Mouse (Mus musculus) liver, postnatal 0 days (tissue): ENCODE measurements at regions not wholly inside any gene's neighbourhood (a gene's known extent, or its start where the extent isn't known, plus 50 kb on each side); places are given as distances from the start of the nearest gene placed in this dataset.

Experiments
- ATAC-seq: fragments of 200-750 bp; cut with Nextera tagmentation; 2 replicates; pipeline ENCODE4 v1.8.0; 2017; ENCODE audit warnings: mild to moderate bottlenecking, moderate library complexity
- DNase-seq: peaks from one replicate; pipeline ENCODE4 v3.0.0-alpha.2; 2016
- H3K27ac ChIP-seq: fragments of 300-500 bp; sonication (generic); 2 replicates; pipeline ENCODE4 v1.5.1; 2014; ENCODE audit warnings: antibody characterized with exemption, moderate library complexity, mild to moderate bottlenecking, low read depth
- H3K27me3 ChIP-seq: fragments of 300-500 bp; sonication (generic); 2 replicates; pipeline ENCODE4 v1.6.1; 2014; ENCODE audit warnings: low read length, control low read depth, mixed read lengths; ENCODE audit not compliant: insufficient read depth
- H3K36me3 ChIP-seq: fragments of 300-500 bp; sonication (generic); replicated peaks from 2 replicates; pipeline ENCODE4 v1.6.1; 2014; ENCODE audit warnings: mild to moderate bottlenecking, control low read depth, low read length, moderate library complexity, mixed read lengths; ENCODE audit not compliant: insufficient read depth
- H3K4me1 ChIP-seq: fragments of 300-500 bp; sonication (generic); 2 replicates; pipeline ENCODE4 v1.6.1; 2014; ENCODE audit warnings: antibody characterized with exemption, mild to moderate bottlenecking, control low read depth; ENCODE audit not compliant: insufficient read depth
- H3K4me2 ChIP-seq: fragments of 300-500 bp; sonication (generic); 2 replicates; pipeline ENCODE4 v1.6.1; 2014; ENCODE audit warnings: low read depth, mild to moderate bottlenecking, low read length, moderate library complexity, mixed read lengths
- H3K4me3 ChIP-seq: fragments of 300-500 bp; sonication (generic); 2 replicates; pipeline ENCODE4 v1.5.1; 2014; ENCODE audit warnings: low read depth, low read length
- H3K9ac ChIP-seq: fragments of 300-500 bp; sonication (generic); replicated peaks from 2 replicates; pipeline ENCODE4 v1.6.1; 2014; ENCODE audit warnings: mild to moderate bottlenecking, moderate library complexity
- H3K9me3 ChIP-seq: fragments of 300-500 bp; sonication (generic); 2 replicates; pipeline ENCODE4 v1.6.1; 2016; ENCODE audit warnings: mild to moderate bottlenecking, control low read depth, low read length, mixed read lengths
- CTCF ChIP-seq: sonication (generic); IDR thresholded peaks from 2 replicates; pipeline ENCODE4 v1.5.1; 2016; ENCODE audit warnings: antibody characterized with exemption, low read depth
- EP300 ChIP-seq: IDR thresholded peaks from 2 replicates; pipeline ENCODE4 v1.6.1; 2016; ENCODE audit warnings: antibody characterized with exemption, low read depth, mild to moderate bottlenecking
- WGBS: fragments of 180-500 bp; shearing (Covaris S2); extraction: QIAGEN DNeasy Blood & Tissue Kit; methylation state at CpG from one replicate; pipeline ENCODE4 v1.1.7; 2014; ENCODE audit not compliant: insufficient replicate concordance; 5-methylcytosine and 5-hydroxymethylcytosine counted together

DNA sequence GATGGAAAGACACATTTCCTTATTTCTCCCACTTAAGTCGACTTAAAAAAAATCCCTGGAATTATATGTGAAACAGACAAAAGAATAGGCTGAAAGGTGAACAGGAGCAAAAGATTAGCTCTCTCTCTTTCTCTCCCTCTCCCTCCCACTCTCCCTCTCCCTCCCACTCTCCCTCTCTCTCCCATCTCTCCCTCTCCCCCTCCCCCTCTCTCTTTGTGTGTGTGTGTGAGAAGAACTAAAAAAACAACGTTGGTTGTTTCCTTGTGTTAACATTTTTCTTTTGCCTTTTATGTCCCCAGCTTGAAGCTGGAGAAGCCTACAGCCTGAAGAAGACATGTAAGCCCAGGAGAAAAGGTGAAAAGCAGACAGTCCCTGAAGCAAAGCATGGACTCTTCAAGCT, 115.2 kb upstream of the Zc3h12c start:
- ATAC-seq (no peak), DNase-seq (no peak)
- Histone ChIP-seq H3K4me1 (no peaks in the 10 kb centered on the region), H3K36me3 (no peaks in the 10 kb centered on the region), H3K4me3 (no peak overlapping the region), H3K9me3 (no peaks in the 10 kb centered on the region), H3K27me3 (no peaks in the 10 kb centered on the region), H3K27ac (no peak overlapping the region), H3K9ac (no peak overlapping the region), H3K4me2 (no peak overlapping the region)
- WGBS, result 16% methylated on average over 2 of the region's 2 CpGs
- TF ChIP-seq EP300 (no peak), CTCF (no peak)

DNA sequence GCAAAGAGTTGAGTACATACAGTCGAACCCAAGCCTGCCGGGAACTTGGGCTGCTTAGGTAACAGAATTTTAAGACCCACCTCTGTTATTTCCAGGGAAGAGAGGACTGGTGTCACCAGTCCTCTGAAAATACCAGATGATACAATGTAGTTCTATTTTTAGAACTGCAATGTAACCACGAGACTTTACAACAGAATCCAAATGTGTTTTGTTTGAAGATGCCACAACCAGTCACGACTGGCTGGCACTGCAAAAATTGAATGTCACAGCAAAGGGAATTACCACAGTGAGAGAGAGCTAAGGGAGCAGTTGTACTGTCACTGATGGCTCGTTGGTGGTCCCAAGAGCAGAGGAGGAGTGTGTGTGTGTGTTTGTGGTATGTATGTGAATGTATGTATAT, 112.6 kb upstream of the Zc3h12c start:
- no peak for TF ChIP-seq EP300
- no peak for TF ChIP-seq CTCF
- ATAC-seq (no peak), DNase-seq (no peak)
- Histone ChIP-seq H3K9ac (no peak overlapping the region), H3K9me3 (no peaks in the 10 kb centered on the region), H3K27ac (no peak overlapping the region), H3K27me3 (no peaks in the 10 kb centered on the region), H3K4me2 (no peak overlapping the region), H3K4me3 (no peak overlapping the region), H3K36me3 (no peaks in the 10 kb centered on the region), H3K4me1 (no peaks in the 10 kb centered on the region)
- 47% methylated on average over 5 of the region's 5 CpGs for WGBS

DNA sequence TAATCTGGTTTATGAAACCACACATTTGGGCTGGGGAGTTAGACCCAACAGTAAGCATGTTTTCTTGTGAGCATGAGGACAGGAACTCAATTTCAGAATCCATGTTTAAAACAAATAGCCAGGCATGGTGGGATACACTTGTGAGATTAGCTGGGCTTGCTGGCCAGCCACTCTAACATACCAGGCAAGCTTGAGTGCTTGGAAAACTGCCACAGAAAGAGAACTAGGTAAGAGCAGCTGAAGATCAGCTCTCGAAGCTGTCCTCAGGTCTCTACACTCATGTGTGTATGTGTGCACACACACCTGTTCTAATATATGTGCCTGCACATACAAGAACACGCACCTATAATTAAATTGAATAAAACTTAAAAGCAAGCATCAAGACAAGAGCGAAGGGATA, 112.2 kb upstream of the Zc3h12c start:
- ATAC-seq (no peak), DNase-seq (no peak)
- WGBS, result 80% methylated on average over 3 of the region's 3 CpGs

DNA sequence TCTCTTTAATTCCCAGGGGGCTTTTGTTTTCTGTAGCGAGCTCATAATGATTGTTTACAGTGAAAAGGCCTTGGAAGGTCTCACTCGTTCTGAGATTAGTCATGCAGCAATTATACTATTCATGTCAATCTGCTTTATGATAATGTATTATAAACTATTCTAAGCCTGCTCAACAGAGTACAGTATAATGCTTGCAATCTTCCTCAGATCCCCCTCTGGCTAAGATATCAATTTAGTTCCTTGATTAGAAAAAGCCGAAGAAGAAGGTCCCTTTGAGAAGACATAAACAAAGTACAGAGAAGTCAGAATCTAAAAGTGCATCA, 110.3 kb upstream of the Zc3h12c start:
- Histone ChIP-seq H3K4me3 (no peak overlapping the region), H3K9me3 (no peaks in the 10 kb centered on the region), H3K36me3 (no peaks in the 10 kb centered on the region), H3K27me3 (no peaks in the 10 kb centered on the region), H3K27ac (no peak overlapping the region), H3K9ac (no peak overlapping the region), H3K4me2 (no peak overlapping the region), H3K4me1 (no peaks in the 10 kb centered on the region)
- ATAC-seq, result no peak
- TF ChIP-seq EP300, result no peak
- TF ChIP-seq CTCF, result no peak
- DNase-seq, result no peak
- 62% methylated on average over 3 of the region's 3 CpGs for WGBS

More for the DNA sequence above, 112.2 kb upstream of the Zc3h12c start:
- H3K9me3 ChIP-seq, result no peaks in the 10 kb centered on the region
- H3K4me1 ChIP-seq, result no peaks in the 10 kb centered on the region
- H3K27me3 ChIP-seq, result no peaks in the 10 kb centered on the region
- H3K27ac ChIP-seq, result no peak overlapping the region
- TF ChIP-seq EP300 (no peak), CTCF (no peak)
- H3K36me3 ChIP-seq, result no peaks in the 10 kb centered on the region
- H3K4me2 ChIP-seq, result no peak overlapping the region
- H3K9ac ChIP-seq, result no peak overlapping the region
- H3K4me3 ChIP-seq, result no peak overlapping the region

DNA sequence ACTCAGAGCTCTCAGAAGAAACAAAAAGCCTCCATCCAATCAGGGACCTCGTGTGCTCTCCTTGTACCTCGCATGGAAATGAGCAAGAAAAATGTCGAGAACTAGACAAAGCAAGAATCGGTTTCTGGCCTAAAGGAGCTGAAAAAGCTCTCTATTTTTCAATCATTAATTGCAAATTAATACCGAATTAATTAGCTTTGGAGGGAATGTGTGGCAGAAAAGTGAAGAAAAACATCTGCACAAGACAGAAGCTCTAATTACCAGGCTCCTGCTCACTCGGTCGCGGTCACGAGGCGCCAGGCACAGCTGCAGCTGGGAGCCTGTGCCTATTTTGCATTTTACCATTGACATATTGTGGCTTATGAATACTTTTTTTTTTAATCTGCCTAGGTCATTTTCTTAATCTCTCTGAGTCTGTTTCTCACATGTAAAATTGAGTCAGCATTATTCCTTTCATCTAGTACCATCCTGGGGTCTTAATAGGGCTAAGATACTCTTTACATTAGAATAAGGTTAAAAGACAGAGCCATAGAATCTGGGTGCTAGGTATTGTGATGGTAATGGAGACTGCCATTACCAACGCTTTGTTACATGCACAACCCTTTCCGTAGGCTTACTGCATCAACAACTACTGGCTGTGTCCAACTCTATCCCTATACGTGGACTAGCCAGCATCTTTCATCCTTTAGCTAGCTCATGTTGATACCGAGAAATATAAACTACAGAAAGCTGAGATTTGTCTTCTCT, 109.8 kb upstream of the Zc3h12c start:
- DNase-seq (no peak), ATAC-seq (no peak)
- Histone ChIP-seq H3K27me3 (no peaks in the 10 kb centered on the region), H3K4me1 (no peaks in the 10 kb centered on the region), H3K9ac (no peak overlapping the region), H3K9me3 (no peaks in the 10 kb centered on the region), H3K36me3 (no peaks in the 10 kb centered on the region), H3K27ac (no peak overlapping the region), H3K4me2 (no peak overlapping the region), H3K4me3 (no peak overlapping the region)
- WGBS, result 64% methylated on average over 14 of the region's 14 CpGs
- TF ChIP-seq EP300 (no peak), CTCF (no peak)

DNA sequence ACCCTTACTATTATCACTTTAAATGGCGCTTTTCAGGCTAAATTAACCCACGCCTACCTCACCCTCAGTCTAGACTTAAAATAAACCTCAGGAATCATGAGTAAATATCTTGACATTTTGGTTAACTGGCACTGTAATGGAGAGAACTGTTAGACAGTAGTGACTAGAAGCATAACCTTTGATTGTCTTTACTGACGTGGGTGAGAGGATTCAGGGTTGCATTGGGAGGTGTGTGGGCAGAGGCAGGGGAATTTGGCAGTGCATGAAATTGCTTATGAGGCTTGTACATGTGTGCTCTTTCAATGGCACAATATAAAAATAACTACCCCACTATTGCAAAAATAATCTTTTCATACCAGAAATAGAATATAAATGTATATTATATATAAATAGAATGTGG, 105.6 kb upstream of the Zc3h12c start:
- Histone ChIP-seq H3K4me2 (no peak overlapping the region), H3K9me3 (no peaks in the 10 kb centered on the region), H3K27ac (no peak overlapping the region), H3K4me3 (no peak overlapping the region), H3K36me3 (no peaks in the 10 kb centered on the region), H3K4me1 (no peaks in the 10 kb centered on the region), H3K9ac (no peak overlapping the region), H3K27me3 (no peaks in the 10 kb centered on the region)
- no peak for TF ChIP-seq EP300
- TF ChIP-seq CTCF, result no peak
- 63% methylated on average over 3 of the region's 3 CpGs for WGBS
- no peak for DNase-seq
- no peak for ATAC-seq

DNA sequence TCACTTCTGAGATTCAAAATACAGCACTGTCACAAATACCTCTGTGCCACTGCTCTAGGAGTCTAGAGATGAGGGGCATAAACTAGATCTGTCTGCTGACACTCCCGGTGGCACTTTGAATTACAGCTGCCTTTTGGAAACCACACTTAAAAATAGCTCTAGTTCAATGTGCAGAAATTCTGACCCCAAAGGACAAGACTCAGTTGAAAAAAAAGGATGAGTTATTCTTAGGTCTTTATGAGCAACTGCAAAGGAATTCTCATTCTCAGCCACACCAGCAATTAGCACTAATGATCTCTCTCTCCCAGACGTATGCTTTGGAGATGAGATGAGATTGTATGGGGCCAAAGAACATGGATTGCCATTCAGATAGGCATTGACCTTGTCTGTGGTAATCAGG, 104.3 kb upstream of the Zc3h12c start:
- H3K9me3 ChIP-seq, result no peaks in the 10 kb centered on the region
- H3K9ac ChIP-seq, result no peak overlapping the region
- no peaks in the 10 kb centered on the region for H3K36me3 ChIP-seq
- 51% methylated on average over 2 of the region's 2 CpGs for WGBS
- no peak for TF ChIP-seq CTCF
- TF ChIP-seq EP300, result no peak
- DNase-seq, result no peak
- H3K27ac ChIP-seq, result no peak overlapping the region
- no peak overlapping the region for H3K4me3 ChIP-seq
- no peaks in the 10 kb centered on the region for H3K4me1 ChIP-seq
- no peak overlapping the region for H3K4me2 ChIP-seq
- ATAC-seq, result no peak
- H3K27me3 ChIP-seq, result no peaks in the 10 kb centered on the region
